Mouse (Mus musculus) cerebellum, adult 9-10 months (tissue): ENCODE measurements around the gene Gm49450.
A peak's percentile ranks its signal among the peaks of the same experiment; 100 is the strongest.

Experiments used
- DNase-seq: peaks from one replicate; pipeline ENCODE4 v3.0.0; 2022

The Gm49450 gene

DNA sequence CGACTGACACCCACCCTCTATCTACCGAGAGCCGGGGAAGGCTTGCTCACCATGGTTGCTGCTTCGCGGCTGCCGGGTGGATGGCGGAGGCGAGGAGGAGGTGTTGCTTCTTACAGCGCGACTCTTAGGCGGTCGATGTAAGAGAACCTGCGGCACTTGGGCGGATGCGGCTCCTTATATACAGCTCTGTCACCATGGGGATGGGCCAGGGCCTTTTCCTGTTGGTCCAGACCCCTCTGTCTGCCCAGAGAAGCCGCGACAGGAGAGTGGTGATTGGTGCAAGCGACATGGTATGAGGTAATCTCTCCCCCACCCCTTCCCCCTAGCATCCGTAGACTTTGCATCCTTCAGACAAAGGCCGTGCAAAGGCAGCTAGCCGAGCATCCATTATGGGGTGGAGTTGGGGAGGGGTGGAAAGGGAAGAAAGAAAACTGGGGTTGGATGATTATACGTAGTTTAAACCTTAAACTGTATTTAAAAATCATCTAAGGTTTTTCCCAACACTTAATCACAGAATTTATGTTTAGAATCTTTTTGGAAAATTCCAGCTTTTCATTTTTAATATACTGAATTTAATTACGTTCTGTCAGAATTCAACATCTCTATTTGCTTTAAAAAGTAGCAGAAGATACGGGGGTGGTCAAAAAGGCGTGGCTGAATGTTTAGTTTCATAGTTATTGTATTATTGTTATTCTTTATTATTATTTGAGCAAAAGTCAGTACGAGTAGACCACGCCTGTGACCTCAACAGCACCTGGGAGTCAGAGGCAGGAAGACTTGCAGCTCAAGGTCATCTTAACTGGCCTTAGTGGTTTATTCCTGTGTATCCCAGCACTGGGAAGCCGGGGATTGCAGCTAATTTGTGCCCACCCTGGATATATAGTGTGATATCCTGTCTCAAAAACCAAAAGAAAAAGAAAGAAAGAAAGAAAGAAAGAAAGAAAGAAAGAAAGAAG lies at the start of gene Gm49450, which contains the start of gene Tuba1a:
Gm49450 (minus strand) TSS at position 151 of the 956 bp plus-strand sequence.
Tuba1a (minus strand) TSS at position 303 of the 956 bp plus-strand sequence.
- DNase-seq: peak; percentile 99

DNA sequence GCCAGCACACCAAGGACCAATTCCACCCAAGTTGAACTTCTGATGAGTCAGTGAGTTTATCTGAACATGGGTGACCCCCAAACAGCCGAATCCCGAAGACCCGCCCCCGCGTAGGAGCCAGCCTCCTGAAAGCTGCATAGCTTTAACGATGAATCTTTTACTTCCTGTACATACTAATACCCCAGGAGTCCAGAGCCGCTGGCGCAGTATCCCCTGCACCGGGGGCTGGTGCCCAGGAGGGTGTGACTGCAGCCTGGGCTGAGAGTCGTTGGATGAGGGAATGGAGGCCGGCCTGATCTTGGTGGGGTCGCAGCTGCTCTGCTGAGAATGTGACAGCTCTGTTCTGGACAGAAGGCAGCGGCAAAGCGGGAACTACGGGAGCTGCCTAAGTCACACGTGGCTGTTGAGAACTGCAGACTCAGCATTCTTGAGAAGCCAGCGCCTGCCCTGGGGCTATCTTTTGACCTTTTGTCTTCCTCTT lies 48.1 kb upstream of the Gm49450 start:
- no peak for DNase-seq

DNA sequence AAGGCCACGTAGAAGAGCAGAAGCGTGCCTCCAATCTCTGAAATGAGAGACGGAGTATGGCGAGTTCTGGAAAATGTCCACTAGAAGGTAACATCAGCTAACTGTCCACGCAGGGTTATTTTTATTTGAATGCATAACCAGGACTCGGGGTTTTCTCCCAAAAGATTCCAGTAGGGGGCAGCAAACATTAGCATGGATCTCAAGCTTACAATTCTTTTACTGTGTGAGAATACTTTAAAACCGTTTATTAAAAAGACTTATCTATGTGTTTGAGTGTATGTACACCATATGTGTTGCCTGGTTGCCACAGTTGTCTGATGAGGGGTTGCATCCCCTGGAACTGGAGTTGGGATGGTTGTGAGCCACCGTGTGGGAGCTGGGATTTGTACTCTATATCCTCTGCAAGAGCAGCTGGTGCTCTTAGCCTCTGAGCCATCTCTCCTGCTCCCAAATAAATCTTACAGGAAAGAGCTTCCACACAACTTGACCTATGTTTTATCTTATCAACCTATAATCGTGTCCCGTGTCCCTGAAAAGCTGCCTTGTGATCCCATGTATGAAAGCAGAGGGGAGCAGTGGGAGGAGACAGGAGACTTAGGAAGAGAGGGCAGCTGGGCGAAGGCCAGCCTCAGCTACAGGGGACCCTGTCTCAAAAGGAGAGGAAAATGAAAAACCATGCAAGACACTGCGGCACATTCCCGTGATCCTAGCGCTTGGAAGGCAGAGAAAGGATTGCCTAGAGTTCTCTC lies 47.4 kb upstream of the Gm49450 start:
- peak; percentile 75 for DNase-seq

DNA sequence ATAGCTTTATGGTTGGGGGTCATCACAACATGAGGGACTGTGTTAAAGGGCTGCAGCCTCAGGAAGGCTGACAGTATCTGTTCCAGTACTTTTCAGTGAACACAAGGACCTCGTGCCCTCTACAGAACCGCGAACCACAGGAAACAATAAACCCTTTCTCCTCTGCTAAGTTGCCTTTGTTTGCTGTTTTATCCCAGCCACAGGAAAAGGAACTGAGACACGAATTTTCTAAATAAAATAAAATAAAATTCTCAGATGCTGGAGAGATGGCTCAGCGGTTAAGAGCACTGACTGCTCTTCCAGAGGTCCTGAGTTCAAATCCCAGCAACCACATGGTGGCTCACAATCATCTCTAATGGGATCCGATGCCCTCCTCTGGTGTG lies 45.4 kb upstream of the Gm49450 start:
- DNase-seq: no peak

DNA sequence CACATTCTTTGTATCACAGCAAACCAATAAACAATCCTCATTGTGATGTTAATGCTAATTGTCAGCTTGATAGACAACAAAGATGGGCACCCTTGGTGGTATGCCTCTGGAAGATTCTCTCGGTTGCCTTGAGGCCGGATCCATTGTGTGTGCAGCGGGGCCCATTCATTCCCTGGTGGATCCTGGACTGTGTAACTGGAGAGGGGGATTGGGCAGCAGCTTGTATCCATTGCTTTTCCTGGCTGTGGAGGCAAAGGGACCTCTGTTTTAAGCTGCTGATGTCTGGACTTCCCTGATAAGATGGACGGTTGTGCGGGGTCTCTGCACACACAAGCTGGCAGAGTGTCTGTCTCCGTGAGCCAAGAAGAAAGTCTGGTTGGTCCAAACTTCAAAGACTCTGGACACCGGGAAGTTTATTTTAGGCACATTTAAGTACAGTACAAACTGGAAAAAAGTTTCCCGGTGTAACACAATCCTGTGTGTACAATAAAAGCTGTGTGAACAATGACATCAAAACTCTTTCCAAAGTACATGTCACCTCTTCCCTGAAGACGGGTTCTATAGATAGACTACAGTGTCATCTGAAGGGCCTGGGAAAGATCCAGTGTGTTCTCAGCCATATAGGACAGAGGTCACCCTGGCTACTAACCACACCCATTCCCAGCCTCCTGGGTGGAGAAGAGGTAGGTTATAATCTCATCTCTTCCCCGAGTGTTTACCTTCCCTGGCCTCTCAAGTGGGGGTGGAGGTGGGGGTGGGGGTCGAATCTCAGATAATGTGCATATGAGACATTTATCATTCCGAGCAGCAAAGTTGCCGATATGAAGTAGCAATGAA lies 44.8 kb upstream of the Gm49450 start:
- no peak for DNase-seq

DNA sequence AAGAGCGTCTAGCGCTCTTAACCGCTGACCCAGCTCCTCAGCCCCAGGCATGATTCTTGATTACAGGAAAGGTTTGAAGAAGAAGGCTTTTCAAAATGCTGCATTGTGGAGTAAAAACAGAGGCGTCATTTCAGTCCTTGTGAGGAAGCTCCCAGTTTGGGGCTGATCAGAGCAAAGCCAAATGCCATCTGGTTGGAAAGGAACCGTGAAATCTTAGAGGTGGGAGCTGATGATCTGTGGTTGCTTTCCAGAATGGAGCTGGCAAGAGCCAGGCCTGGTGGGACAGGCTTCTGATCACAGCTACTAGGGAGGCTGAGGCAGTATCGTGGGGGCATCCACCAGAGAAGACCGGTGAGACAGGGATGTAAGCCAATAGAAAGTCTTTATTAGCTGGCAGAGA lies 43.5 kb upstream of the Gm49450 start:
- DNase-seq: peak; percentile 9

DNA sequence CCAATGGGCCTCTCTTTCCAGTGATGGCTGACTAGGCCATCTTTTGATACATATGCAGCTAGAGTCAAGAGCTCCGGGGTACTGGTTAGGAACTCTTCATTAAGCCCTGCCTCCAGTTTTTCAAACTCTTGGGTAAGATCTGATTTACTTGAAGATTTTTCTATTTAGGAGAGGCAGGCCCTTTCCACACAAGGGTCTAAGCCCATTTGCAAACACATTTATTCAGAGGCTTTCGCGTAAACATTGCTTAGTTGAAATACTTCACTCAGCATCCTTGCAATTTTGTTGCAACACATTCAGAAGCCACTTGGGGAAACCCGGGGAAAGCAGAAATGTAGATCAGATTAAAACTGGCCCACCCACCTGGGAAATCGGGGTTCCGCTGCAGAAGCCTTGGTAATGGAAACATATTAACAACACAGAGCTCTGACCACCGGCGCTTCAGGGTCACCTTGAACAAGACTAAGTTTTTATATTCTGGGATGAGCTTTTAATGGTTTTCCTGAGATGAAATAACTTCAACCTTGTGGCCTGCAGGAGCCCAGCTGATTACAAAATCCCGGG lies 41.7 kb upstream of the Gm49450 start:
- peak; percentile 38 for DNase-seq

DNA sequence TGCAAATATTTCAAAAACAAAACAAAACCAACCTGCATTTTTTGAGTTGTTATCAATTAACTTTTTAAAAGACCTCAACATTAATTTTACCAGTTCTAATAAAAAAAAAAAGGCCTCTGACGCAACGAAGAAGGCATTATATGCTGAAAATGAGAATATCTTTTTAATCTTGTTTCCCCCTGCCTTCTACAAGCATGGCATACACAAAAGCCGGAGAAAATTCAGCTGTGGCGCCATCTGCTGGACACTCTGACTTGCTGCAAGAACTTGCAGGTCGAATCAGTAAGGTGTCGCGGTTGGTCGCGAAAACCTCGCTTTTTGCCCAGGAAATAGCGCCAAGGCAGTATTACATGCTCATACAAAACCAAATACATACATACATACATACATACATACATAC lies 40.5 kb upstream of the Gm49450 start:
- DNase-seq: peak; percentile 91

DNA sequence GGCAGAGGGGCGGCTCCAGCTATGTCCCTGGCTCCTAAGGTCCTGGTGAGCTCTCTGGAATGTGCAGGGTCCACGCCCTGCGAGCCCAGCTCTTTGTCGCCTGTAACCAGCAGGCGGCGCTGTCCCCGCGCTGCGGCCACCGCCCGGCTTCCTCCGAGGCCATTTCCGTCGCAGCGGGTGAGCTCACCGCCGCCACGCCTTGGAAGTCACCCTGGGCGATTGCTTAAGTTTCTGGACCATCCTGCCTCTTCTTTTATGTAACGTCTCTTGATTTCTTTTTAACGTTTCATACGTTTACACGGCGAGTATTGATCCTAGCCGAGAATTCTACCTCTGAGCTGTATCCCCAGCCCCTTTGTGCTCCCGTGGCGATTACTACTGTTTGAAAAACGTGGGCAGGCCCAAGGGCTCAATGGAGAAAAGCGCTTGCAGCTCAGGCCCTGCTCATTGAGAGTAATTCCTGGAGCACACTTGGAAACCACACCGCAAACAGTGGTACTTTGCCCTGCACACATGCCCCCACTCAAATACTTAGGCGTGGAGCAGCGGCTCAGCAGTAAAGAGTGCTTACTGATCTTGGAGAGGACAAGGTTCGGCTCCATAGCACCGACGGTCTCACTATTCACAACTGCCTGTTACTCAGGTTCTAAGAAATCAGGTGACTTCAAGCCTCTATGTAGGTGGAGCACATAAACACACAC lies 39.9 kb upstream of the Gm49450 start:
- peak; percentile 92 for DNase-seq

DNA sequence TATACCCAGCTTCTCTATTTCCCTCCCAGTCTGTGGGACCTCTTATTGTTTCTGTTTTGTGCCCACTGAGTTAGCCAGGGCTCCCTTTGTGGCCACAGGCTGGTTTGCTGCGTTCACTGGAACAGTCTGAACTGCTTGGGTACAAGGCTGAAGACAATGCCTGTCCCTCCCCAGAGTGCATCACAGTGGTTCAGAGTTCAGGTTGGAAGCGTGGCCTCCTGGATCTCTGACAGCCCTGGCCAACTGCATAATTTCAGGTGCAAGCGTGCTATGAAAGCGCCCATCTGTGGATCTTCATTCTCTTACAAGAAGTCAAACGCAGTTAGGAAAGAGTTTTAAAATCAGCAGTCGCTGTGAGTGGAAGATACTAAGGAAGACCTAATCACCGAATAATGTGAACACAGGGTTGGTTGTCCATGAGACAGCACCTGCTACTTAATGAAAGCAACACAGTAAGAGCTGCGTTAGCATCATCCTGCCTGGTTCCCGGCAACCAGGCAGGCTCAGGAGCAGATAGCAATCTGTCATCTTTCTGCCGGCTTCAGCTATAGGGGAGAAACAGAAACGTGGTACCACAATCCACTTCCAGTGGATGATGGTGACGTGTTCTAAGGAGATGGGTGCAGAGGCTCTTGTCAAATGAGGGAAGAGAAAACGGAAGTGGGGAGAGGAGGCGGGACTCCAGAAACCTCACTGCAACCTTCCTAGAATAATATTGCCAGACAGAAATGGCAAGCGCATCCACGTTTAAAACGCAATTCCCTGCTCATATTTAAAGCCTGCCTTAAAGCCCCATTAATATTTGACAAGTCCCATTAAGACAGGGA lies 38.9 kb upstream of the Gm49450 start:
- DNase-seq: peak; percentile 84

DNA sequence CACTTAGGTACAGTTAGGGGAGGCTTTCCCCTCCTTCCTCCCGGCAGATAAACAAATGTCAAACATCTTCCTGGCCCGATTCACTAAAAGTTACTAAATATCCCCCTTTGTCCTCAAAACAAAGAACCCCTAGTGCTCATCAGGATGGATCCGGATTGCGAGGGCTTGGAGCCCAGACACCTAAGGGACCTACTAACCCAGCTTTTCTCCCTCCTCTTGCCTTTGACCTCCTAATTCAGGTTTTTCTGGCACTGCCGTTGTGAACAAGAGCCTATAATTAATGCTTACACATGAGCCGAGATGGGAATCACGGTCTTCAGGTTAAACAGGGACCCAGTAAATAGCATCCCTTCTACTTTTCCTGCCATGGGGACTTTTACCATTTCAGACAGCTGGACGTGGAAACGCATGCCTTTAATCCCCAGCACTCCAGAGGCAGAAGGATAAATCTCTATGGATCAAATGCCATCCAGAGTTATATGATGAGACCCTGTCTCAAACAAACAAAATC lies 38.2 kb upstream of the Gm49450 start:
- DNase-seq: no peak

DNA sequence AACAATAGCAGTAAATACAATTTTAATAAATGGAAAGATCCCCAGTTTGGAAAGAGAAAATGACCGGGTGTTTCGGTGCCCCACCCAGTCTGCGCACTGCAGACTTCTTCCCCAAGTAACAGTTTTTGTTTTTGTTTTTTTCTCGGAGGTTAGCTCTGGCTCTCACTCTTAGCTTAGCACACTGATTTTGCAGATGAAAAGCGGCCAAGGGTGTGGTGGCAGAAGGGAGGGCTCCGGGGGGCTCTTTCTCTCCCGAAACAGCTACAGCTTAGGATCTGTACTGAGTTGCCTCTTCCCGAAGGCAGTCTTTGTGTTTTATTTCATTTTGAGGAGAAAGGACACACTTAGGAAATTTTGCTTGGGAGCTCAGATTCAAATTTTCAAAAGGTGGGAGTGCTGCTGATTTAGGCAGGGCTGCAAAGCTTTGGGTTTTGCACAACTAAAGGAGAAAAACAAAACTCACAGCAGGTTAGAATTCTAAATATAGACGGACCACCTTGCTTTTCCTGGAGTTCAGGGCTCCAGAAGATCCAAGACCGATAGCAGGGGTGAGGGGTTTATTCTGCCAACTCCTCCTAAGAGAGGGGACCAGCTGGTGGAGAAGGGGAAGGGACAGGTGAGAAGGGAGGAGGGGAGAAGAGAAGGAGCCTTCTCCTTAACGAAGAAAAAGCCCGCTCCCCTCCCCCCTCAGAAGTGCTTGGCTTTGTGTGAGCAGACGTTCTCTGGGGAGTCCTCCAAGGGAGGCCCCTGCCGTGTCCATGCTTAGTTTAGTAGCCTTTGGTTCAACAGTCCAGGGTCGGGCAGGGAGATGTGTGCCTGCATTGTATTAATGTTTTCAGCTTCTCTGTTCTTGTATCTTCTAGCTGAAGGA lies 37.6 kb upstream of the Gm49450 start:
- DNase-seq: peak; percentile 63

DNA sequence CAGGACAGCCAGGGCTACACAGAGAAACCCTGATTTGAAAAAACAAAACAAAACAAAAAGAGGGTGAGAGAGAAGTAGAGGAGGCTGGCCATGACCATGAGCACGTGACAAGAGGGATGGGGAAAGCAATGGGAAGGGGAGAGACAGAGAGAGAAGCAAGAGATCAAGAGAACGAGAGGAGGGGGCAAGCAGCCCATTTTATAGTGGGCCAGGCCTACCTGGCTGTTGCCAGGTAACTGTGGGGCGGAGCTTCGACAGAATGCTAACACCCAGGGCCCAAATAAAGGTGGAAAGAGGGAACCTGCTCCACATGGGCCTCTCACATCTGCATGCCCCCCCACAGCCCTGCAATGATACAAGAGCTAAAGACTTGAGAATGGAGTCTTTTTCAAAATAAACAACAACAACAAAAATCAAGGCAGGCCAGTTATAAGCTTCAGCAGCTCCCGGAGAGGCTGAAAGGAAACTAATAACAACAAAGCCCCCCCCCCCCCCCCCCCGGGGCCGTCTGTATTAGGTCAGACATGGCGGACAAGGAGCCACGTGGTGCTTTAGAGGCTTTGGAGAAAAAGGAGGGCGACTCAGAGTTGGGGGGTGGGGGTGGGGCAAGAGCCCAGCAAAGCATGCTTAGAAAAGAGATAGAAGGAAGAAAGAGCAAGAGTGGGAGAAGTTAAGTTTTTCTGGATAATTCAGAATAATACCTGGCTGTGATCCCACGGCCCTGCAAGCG lies 36.5 kb upstream of the Gm49450 start:
- peak; percentile 21 for DNase-seq

DNA sequence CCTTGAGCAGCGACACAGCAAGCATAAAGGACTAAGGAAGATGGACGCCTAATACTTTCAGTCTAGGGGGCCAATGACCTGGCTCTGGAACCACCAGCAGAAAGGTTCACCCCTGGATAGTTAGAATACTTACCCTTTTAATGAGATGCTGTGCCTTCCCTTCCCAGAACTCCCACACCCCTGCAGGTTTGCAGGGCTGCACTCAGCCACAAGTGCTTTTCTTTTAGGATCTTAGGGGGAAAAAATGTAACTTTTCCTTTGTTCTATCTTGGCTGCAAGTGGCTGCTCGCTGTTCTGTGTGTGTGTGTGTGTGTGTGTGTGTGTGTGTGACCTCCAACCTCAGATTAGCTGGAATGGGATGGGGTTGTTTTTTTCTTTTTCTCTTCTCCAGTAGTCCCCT lies 35.4 kb upstream of the Gm49450 start:
- peak; percentile 8 for DNase-seq

DNA sequence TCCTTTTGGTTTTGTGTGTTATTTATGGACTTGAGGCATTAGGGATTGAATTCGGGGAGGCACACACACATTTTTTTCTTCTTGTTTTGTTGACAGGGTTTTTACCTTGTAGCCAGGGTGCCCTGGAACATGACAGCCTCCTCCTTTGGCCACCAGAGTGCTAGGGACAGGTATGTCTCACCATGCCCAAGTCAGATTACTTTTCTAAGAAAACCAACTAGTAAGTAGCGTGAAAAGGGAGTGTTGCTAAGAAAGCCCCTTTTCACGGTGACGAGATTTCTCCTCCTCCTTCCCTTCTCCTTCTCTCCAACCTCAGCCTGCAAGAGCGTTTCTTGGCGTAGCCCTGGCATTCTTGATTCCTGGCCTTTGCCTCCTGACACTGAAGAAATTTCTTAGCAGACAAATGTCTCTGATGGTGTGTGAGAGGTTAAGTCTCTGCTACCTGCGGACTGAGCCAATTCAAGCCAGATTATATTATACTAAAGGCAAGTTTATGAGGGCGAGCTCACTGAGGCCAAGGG lies 34.4 kb upstream of the Gm49450 start:
- peak; percentile 31 for DNase-seq

DNA sequence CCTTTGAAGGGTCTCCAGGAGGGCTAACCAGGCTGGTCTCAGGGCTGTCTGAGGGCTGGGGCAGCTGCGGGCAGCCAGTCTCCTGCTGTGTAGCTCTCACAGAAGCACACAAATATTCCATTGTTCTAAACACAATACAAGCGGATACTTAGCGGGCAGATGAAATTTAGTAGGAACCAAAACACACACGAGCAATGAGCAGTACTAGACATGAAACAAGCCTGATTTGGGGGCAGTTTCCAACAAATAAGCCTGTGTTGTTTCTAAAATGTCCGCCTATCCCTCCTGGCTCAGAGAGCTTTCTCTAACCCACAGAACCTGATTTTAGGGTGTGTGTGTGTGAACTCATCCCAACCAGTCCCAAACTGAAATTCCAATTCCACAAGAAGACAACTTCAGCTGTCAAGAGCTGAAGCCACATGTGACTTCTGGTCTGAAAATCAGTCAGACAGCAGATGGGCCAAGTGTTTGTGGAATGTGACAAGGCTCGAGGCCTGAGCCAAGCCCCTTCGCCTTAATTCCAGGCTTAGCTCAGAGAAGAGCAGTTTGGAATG lies 33.8 kb upstream of the Gm49450 start:
- peak; percentile 45 for DNase-seq

DNA sequence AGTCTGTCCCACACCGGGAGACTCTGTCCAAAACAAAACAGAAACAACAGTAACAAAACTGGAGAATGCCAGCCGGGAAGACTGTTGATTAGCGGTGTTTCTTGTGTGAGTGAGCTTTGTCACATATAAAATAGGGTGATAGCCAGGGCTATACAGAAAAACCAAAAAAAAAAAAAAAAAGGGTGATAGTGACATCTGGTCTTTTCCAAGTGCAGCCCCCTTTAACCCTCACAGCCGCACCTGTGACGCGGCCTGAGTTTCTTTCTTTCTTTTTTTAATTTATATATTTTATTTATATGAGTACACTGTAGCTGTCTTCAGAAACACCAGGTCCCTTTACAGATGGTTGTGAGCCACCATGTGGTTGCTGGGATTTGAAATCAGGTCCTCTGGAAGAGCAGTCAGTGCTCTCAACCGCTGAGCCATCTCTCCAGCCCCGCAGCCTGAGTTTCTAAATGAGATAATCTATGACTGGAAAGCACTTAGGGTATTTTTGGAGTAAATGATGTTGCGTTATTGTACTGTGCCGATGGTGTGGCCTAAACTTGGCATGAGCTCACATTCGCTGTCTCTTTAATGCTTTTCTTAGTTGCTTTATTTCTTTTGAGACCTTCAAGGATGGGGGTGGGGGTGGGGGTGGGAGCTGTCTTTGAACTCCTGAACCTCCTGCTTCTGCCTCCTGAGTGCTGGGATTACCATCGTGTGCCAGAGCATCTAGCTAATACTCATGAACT lies 32.8 kb upstream of the Gm49450 start:
- DNase-seq: peak; percentile 50
